Comparison of ENCODE assay signal across 9 mouse cellular contexts in the genomic region with DNA sequence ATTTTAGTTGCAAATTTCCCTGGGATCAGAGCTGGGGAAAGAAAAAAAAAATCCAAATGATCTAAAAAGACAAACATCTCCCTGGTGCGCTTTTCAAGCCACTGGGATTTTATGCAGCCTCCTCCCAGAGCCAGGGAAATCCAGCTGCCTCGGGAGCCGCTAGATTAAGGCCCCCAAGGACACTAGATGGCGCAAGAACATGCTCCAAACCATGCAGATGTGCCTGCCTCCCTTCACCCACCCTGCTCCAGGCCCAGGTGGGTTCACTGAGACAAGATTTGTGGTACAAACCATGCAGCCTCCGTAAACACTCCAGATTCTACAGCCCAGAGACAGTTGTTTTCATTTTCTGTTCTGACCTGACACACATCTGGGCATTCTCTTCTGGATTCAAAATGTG.
DNase-seq lines count a peak whose midpoint lies in the region; ATAC-seq and TF ChIP-seq lines count a peak whose summit lies in the region.
"Had no signal": no experiment of that assay in that cellular context is flagged by ENCODE, and none has a peak within 500 bp of the region (broad histone marks: within the 10 kb centered on the region; RNA-seq: fewer than 3 reads in every experiment).

No protein-coding gene starts in this region.

- no peak overlapping the region for H3K4me2 ChIP-seq in hindbrain, postnatal 0 days (ENCODE audit: low read depth, low read length)
- H3K4me2 ChIP-seq: liver, embryonic 15.5 days had no signal

- peak; percentile 74 for TF ChIP-seq CTCF in bone marrow, adult 2 months (IDR thresholded peaks at IDR 0.05; ENCODE audit: control insufficient read depth, insufficient read depth, low read length)
- peak; percentile 82 for TF ChIP-seq CTCF in hindbrain, postnatal 0 days (IDR thresholded peaks at IDR 0.05; ENCODE audit: low read depth)
- TF ChIP-seq CTCF in thymus, adult 2 months (IDR thresholded peaks at IDR 0.05; ENCODE audit: borderline replicate concordance, control insufficient read depth, extremely low read depth, insufficient read depth, low read length, poor library complexity): peak; percentile 87; the same call in 1 of the 2 replicates

- H3K4me3 ChIP-seq in heart, embryonic 10.5 days: no peak overlapping the region
- H3K4me3 ChIP-seq in bone marrow, adult 2 months (replicated peaks; ENCODE audit: control insufficient read depth, low read depth, low read length): no peak overlapping the region
- H3K4me3 ChIP-seq in hindbrain, postnatal 0 days (ENCODE audit: low read length): no peak overlapping the region
- no peak overlapping the region for H3K4me3 ChIP-seq in thymus, adult 2 months (ENCODE audit: control insufficient read depth, insufficient read depth, low read length)
- H3K4me3 ChIP-seq: liver, embryonic 15.5 days had no signal

- WGBS in heart, embryonic 10.5 days: 33% methylated on average over 5 of the region's 5 CpGs
- 32% methylated on average over 5 of the region's 5 CpGs for WGBS in bone marrow, adult 2 months
- WGBS in hindbrain, postnatal 0 days: 19% methylated on average over 5 of the region's 5 CpGs
- WGBS in thymus, adult 2 months: 25% methylated on average over 5 of the region's 5 CpGs

- no peak for TF ChIP-seq POLR2A in bone marrow, adult 2 months (IDR thresholded peaks at IDR 0.05; ENCODE audit: borderline replicate concordance, control insufficient read depth, low read depth, low read length)
- no peak for TF ChIP-seq POLR2A in thymus, adult 2 months (IDR thresholded peaks at IDR 0.05; ENCODE audit: control insufficient read depth, extremely low read depth, insufficient read depth, low read length, poor library complexity)

- H3K9me3 ChIP-seq in heart, embryonic 10.5 days: no peaks in the 10 kb centered on the region
- no peaks in the 10 kb centered on the region for H3K9me3 ChIP-seq in hindbrain, postnatal 0 days (ENCODE audit: low read length)
- H3K9me3 ChIP-seq: liver, embryonic 15.5 days had no signal

- no peaks in the 10 kb centered on the region for H3K36me3 ChIP-seq in heart, embryonic 10.5 days
- H3K36me3 ChIP-seq in hindbrain, postnatal 0 days (ENCODE audit: insufficient read depth, low read length): no peaks in the 10 kb centered on the region
- no peaks in the 10 kb centered on the region for H3K36me3 ChIP-seq in thymus, adult 2 months (ENCODE audit: control insufficient read depth, insufficient read depth, low read length)
- H3K36me3 ChIP-seq: liver, embryonic 15.5 days had no signal

- H3K27me3 ChIP-seq in heart, embryonic 10.5 days (ENCODE audit: insufficient read depth, poor library complexity, severe bottlenecking): no peaks in the 10 kb centered on the region
- no peaks in the 10 kb centered on the region for H3K27me3 ChIP-seq in hindbrain, postnatal 0 days (ENCODE audit: insufficient read depth, low read length)
- H3K27me3 ChIP-seq in thymus, adult 2 months (ENCODE audit: control insufficient read depth, insufficient read depth, low read length): no peaks in the 10 kb centered on the region
- H3K27me3 ChIP-seq: liver, embryonic 15.5 days had no signal

- H3K27ac ChIP-seq in heart, embryonic 10.5 days: no peak overlapping the region
- H3K27ac ChIP-seq in bone marrow, adult 2 months (ENCODE audit: control insufficient read depth, insufficient read depth, low read depth, low read length, poor library complexity): no peak overlapping the region
- H3K27ac ChIP-seq in hindbrain, postnatal 0 days: no peak overlapping the region
- H3K27ac ChIP-seq in thymus, adult 2 months (ENCODE audit: control insufficient read depth, insufficient read depth, low read length): peak overlapping the region; percentile 87
- H3K27ac ChIP-seq: liver, embryonic 15.5 days had no signal

- peak; percentile 95 for DNase-seq in heart, adult 11 months
- no peak for DNase-seq in heart, embryonic 10.5 days (ENCODE audit: low spot score)
- peak; percentile 56 to 66 for DNase-seq in frontal cortex, postnatal 14 days (ENCODE audit: low spot score in 2 of 2)
- peak; percentile 88 for DNase-seq in hindbrain, postnatal 0 days (ENCODE audit: low spot score)
- peak; percentile 67 to 79 for DNase-seq in left cerebral cortex, postnatal 25 days (ENCODE audit: low spot score in 2 of 2)
- peak; percentile 73 for DNase-seq in naive thymus-derived CD4-positive, alpha-beta T cell, adult 2 months (ENCODE audit: low read depth)
- DNase-seq in thymus, adult 2 months: peak; percentile 84

- peak; percentile 48; the same call in 1 of the 2 replicates for ATAC-seq in hindbrain, postnatal 0 days

- H3K4me1 ChIP-seq in heart, embryonic 10.5 days: peaks cover 16% of the 10 kb centered on the region; the same call in 1 of the 2 replicates
- H3K4me1 ChIP-seq in bone marrow, adult 2 months (ENCODE audit: control insufficient read depth, insufficient read depth, low read length): peaks cover 4% of the 10 kb centered on the region; the same call in 1 of the 2 replicates
- 0 out of 2 replicates have a peak, but pooled peaks cover 3% of the 10 kb centered on the region for H3K4me1 ChIP-seq in hindbrain, postnatal 0 days (ENCODE audit: insufficient read depth, low read length)
- H3K4me1 ChIP-seq in thymus, adult 2 months (replicated peaks; ENCODE audit: control insufficient read depth, insufficient read depth, low read length): peaks cover 50% of the 10 kb centered on the region

- no peak overlapping the region for H3K9ac ChIP-seq in hindbrain, postnatal 0 days (replicated peaks; ENCODE audit: low read length)
- H3K9ac ChIP-seq: liver, embryonic 15.5 days had no signal

- intact Hi-C loops in left cerebral cortex, postnatal 25 days (cut with DNase I): loop anchor here (2.0 kb wide), 1 partner anchor 422 kb away; a partner anchor contains a TSS
